In genomic region chr17:44192981-44193380, GRCm38 (mm10) we compare ENCODE assay signal across 12 mouse cellular contexts. TPM values are rescaled to one million over a fixed set of nuclear protein-coding genes. Genes with fewer than 3 reads are reported as not detected.
DNase-seq lines count a peak whose midpoint lies in the region; ATAC-seq and TF ChIP-seq lines count a peak whose summit lies in the region.
"Had no signal": no experiment of that assay in that cellular context is flagged by ENCODE, and none has a peak within 500 bp of the region (broad histone marks: within the 10 kb centered on the region; RNA-seq: fewer than 3 reads in every experiment).

No protein-coding gene starts in this region.

- H3K4me3 ChIP-seq in kidney, embryonic 15.5 days (replicated peaks), result no peak overlapping the region
- H3K4me3 ChIP-seq in heart, embryonic 14.5 days (ENCODE audit: control insufficient read depth in 1 of 2, insufficient read depth in 1 of 2, low read depth in 1 of 2, low read length in 2 of 2), result no peak overlapping the region
- H3K4me3 ChIP-seq in intestine, postnatal 0 days (ENCODE audit: low read depth, low read length), result no peak overlapping the region
- H3K4me3 ChIP-seq in stomach, postnatal 0 days (ENCODE audit: low read depth, low read length), result no peak overlapping the region
- H3K4me3 ChIP-seq: neural tube, embryonic 13.5 days had no signal

- peaks cover 23% of the 10 kb centered on the region for H3K4me1 ChIP-seq in kidney, embryonic 15.5 days
- peaks cover 11 to 21% of the 10 kb centered on the region in 2 experiments for H3K4me1 ChIP-seq in heart, embryonic 14.5 days (ENCODE audit: control insufficient read depth in 2 of 2, insufficient read depth in 2 of 2, low read length in 2 of 2)
- H3K4me1 ChIP-seq in intestine, postnatal 0 days (replicated peaks; ENCODE audit: control insufficient read depth, insufficient read depth, low read length), result peaks cover 13% of the 10 kb centered on the region; the same call in 1 of the 2 replicates
- peaks cover 2% of the 10 kb centered on the region; the same call in 1 of the 2 replicates for H3K4me1 ChIP-seq in stomach, postnatal 0 days (replicated peaks; ENCODE audit: control insufficient read depth, insufficient read depth)

- H3K27me3 ChIP-seq in kidney, embryonic 15.5 days, result peaks cover 29% of the 10 kb centered on the region
- H3K27me3 ChIP-seq in heart, embryonic 14.5 days (ENCODE audit: control insufficient read depth, insufficient read depth, low read length), result 0 out of 2 replicates have a peak, but pooled peaks cover 3% of the 10 kb centered on the region
- H3K27me3 ChIP-seq in intestine, postnatal 0 days (replicated peaks; ENCODE audit: control insufficient read depth, insufficient read depth, low read length), result no peaks in the 10 kb centered on the region
- H3K27me3 ChIP-seq in stomach, postnatal 0 days (ENCODE audit: control insufficient read depth, insufficient read depth, low read length), result no peaks in the 10 kb centered on the region

- H3K9ac ChIP-seq in kidney, embryonic 15.5 days, result no peak overlapping the region
- peak overlapping the region; percentile 40; the same call in 1 of the 2 replicates for H3K9ac ChIP-seq in heart, embryonic 14.5 days (ENCODE audit: low read length)
- no peak overlapping the region for H3K9ac ChIP-seq in intestine, postnatal 0 days (ENCODE audit: low read depth, low read length)
- H3K9ac ChIP-seq in stomach, postnatal 0 days (ENCODE audit: low read length), result no peak overlapping the region
- H3K9ac ChIP-seq: liver, embryonic 14.5 days; neural tube, embryonic 13.5 days had no signal

- 0 out of 2 replicates have a peak, but pooled peaks cover 2% of the 10 kb centered on the region for H3K9me3 ChIP-seq in kidney, embryonic 15.5 days (replicated peaks)
- no peaks in the 10 kb centered on the region for H3K9me3 ChIP-seq in heart, embryonic 14.5 days (ENCODE audit: control insufficient read depth, low read length)
- no peaks in the 10 kb centered on the region for H3K9me3 ChIP-seq in intestine, postnatal 0 days (ENCODE audit: control insufficient read depth)
- no peaks in the 10 kb centered on the region for H3K9me3 ChIP-seq in stomach, postnatal 0 days (ENCODE audit: control insufficient read depth, low read length)
- H3K9me3 ChIP-seq: neural tube, embryonic 13.5 days had no signal

- no peak overlapping the region for H3K4me2 ChIP-seq in kidney, embryonic 15.5 days
- 0 out of 2 replicates have a peak overlapping the region, but pooled peaks have one; percentile 21 for H3K4me2 ChIP-seq in heart, embryonic 14.5 days (ENCODE audit: low read length)
- H3K4me2 ChIP-seq in intestine, postnatal 0 days (replicated peaks; ENCODE audit: low read depth), result peak overlapping the region; percentile 48; the same call in 1 of the 2 replicates
- H3K4me2 ChIP-seq in stomach, postnatal 0 days (replicated peaks; ENCODE audit: low read depth), result 0 out of 2 replicates have a peak overlapping the region, but pooled peaks have one; percentile 11
- H3K4me2 ChIP-seq: neural tube, embryonic 13.5 days had no signal

- DNase-seq in kidney, adult 9 months, result peak; percentile 77
- peak; percentile 41 for DNase-seq in stomach, postnatal 0 days (ENCODE audit: low spot score)
- no peak for DNase-seq in urinary bladder, adult 18-20 months (ENCODE audit: low spot score in 2 of 2)
- DNase-seq in testis, postnatal 14 days (ENCODE audit: low spot score), result no peak
- DNase-seq: midbrain, embryonic 14.5 days had no signal

- TF ChIP-seq EP300 in stomach, postnatal 0 days (optimal IDR thresholded peaks at IDR 0.05), result no peak

- H3K36me3 ChIP-seq in kidney, embryonic 15.5 days, result no peaks in the 10 kb centered on the region
- H3K36me3 ChIP-seq in heart, embryonic 14.5 days (ENCODE audit: control insufficient read depth, insufficient read depth, low read length), result no peaks in the 10 kb centered on the region
- no peaks in the 10 kb centered on the region for H3K36me3 ChIP-seq in intestine, postnatal 0 days (ENCODE audit: control insufficient read depth, insufficient read depth)
- no peaks in the 10 kb centered on the region for H3K36me3 ChIP-seq in stomach, postnatal 0 days (ENCODE audit: control insufficient read depth, insufficient read depth, low read length)
- H3K36me3 ChIP-seq: G1E; neural tube, embryonic 13.5 days had no signal

- WGBS in kidney, embryonic 15.5 days, result 69% methylated on average over 3 of the region's 3 CpGs
- 26% methylated on average over 3 of the region's 3 CpGs for WGBS in heart, embryonic 14.5 days
- 28% methylated on average over 3 of the region's 3 CpGs for WGBS in intestine, postnatal 0 days
- 52% methylated on average over 3 of the region's 3 CpGs for WGBS in stomach, postnatal 0 days

- no peak overlapping the region for H3K27ac ChIP-seq in kidney, embryonic 15.5 days
- H3K27ac ChIP-seq in heart, embryonic 14.5 days (replicated peaks in 1 of 2; ENCODE audit: control insufficient read depth in 1 of 2, insufficient read depth in 1 of 2, low read depth in 2 of 2, low read length in 2 of 2), result peak overlapping the region; percentile 47 to 50; a peak in 2 of 4 replicates
- peak overlapping the region; percentile 66 for H3K27ac ChIP-seq in intestine, postnatal 0 days (ENCODE audit: low read depth, low read length)
- H3K27ac ChIP-seq in stomach, postnatal 0 days (replicated peaks), result peak overlapping the region; percentile 76
- H3K27ac ChIP-seq: liver, embryonic 14.5 days; neural tube, embryonic 13.5 days had no signal

- no peak for TF ChIP-seq CTCF in intestine, postnatal 0 days (IDR thresholded peaks at IDR 0.05; ENCODE audit: low read depth)
- no peak for TF ChIP-seq CTCF in stomach, postnatal 0 days (IDR thresholded peaks at IDR 0.05; ENCODE audit: low read depth)

- no peak for ATAC-seq in kidney, embryonic 15.5 days (replicated peaks; ENCODE audit: low FRiP score)
- ATAC-seq in heart, embryonic 14.5 days (ENCODE audit: insufficient number of reproducible peaks, insufficient read depth, low FRiP score, low read depth), result no peak
- ATAC-seq in intestine, postnatal 0 days, result peak; percentile 84
- peak; percentile 88 for ATAC-seq in stomach, postnatal 0 days (ENCODE audit: low FRiP score, low TSS enrichment)
- ATAC-seq: forebrain, embryonic 16.5 days had no signal

RNA-seq across cellular contexts. Expression of gene Clic5, which starts 4.6 kb away (rescaled TPM):
- 7.5 and 7.6 TPM in 2 replicates for polyA plus RNA-seq in kidney, embryonic 15.5 days (2015; fragmentation: Nextera tagmentation; extraction: Ambion mirVana)
- polyA plus RNA-seq in heart, embryonic 14.5 days (2014; fragmentation: Nextera tagmentation; extraction: Ambion mirVana), result 15.3 and 15.8 TPM in 2 replicates
- polyA plus RNA-seq in intestine, postnatal 0 days (2015; fragmentation: Nextera tagmentation; extraction: Ambion mirVana), result 20.8 and 26.8 TPM in 2 replicates
- 3.7 and 4.8 TPM in 2 replicates for polyA plus RNA-seq in stomach, postnatal 0 days (2015; fragmentation: Nextera tagmentation; extraction: Ambion mirVana)
- polyA plus RNA-seq: G1E had no signal

Comparison
In these comparisons a context has a peak if more than half of its experiments do, and no peak if none do; other contexts are left out.
1. DNase-seq: peak in kidney, adult 9 months (single experiment) and stomach, postnatal 0 days (single experiment); none in urinary bladder, adult 18-20 months (0 of 2) and testis, postnatal 14 days (single experiment).
2. ATAC-seq: peak in intestine, postnatal 0 days (single experiment) and stomach, postnatal 0 days (single experiment); none in kidney, embryonic 15.5 days (single experiment) and heart, embryonic 14.5 days (single experiment).